8 mouse cellular contexts compared by ENCODE assay signal in the genomic region with DNA sequence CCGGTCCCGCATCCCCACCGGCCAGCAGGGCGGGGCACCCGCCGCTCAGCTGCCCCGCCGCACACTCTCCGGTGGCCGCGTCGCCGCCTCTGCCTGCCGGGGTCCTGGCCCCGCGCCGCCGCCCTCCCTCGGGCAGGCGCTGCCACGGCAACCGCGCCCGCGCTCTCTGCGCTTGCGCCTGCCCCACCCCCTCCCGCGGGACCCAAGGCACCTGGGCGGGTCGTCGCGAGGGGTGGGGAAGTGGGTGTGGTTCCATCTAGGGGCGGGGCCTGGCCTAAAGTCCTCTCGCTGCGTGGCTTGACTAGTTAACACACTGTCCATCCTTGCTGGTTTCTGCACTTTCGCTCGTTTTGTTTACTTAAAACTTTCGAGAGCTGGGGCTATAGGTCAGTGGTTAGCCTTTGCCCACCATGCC. TPM values are rescaled to one million over a fixed set of nuclear protein-coding genes. Genes with fewer than 3 reads are reported as not detected.
DNase-seq lines count a peak whose midpoint lies in the region; ATAC-seq and TF ChIP-seq lines count a peak whose summit lies in the region.

Stx2 (minus strand) TSS at position 163 of the 415 bp plus-strand sequence.

- peaks cover 48% of the 10 kb centered on the region for H3K79me2 ChIP-seq in macrophage (ENCODE audit: inconsistent target)

- H3K4me3 ChIP-seq in cortical plate, adult 2 months (ENCODE audit: insufficient read depth, low read length): peak within 1 kb of the TSS; percentile 86
- H3K4me3 ChIP-seq in hindbrain, postnatal 0 days (ENCODE audit: low read length): peak within 1 kb of the TSS; percentile 71
- peak within 1 kb of the TSS; percentile 63 for H3K4me3 ChIP-seq in left cerebral cortex, adult 2 months
- H3K4me3 ChIP-seq in macrophage (ENCODE audit: inconsistent target): peak within 1 kb of the TSS; percentile 97

- intact Hi-C loops in left cerebral cortex, adult 2 months (cut with DNase I): no loop called here

- H3K27me3 ChIP-seq in hindbrain, postnatal 0 days (ENCODE audit: insufficient read depth, low read length): no peaks in the 10 kb centered on the region

- no peaks in the 10 kb centered on the region for H3K36me3 ChIP-seq in hindbrain, postnatal 0 days (ENCODE audit: insufficient read depth, low read length)
- peaks cover 6% of the 10 kb centered on the region; the same call in 1 of the 2 replicates for H3K36me3 ChIP-seq in macrophage (ENCODE audit: inconsistent target)

- ATAC-seq in hindbrain, postnatal 0 days: peak; percentile 92

- WGBS in hindbrain, postnatal 0 days: under 1% methylated on average over 24 of the region's 39 CpGs
- under 1% methylated on average over 39 of the region's 39 CpGs for WGBS in macrophage (ENCODE audit: missing documents)

- peak; percentile 93 for DNase-seq in adipocyte (ENCODE audit: low spot score)
- peak; percentile 90 for DNase-seq in gastrocnemius, adult 8-10 months (ENCODE audit: low spot score in 2 of 2)
- peak; percentile 93 for DNase-seq in hindbrain, postnatal 0 days (ENCODE audit: low spot score)
- peak; percentile 94 for DNase-seq in left cerebral cortex, adult 2 months (ENCODE audit: extremely low spot score in 1 of 2, low spot score in 2 of 2)
- peak; percentile 81 for DNase-seq in retina, postnatal 7 days (ENCODE audit: low read depth, low spot score)
- DNase-seq in urinary bladder, adult 18-20 months (ENCODE audit: low spot score in 2 of 2): peak; percentile 81 to 90

- peak; percentile 43; the same call in 1 of the 2 replicates for TF ChIP-seq POLR2A in cortical plate, adult 2 months (IDR thresholded peaks at IDR 0.05; ENCODE audit: extremely low read depth, insufficient read depth, low read length)

- no peak within 1 kb of the TSS for H3K27ac ChIP-seq in cortical plate, adult 2 months (ENCODE audit: insufficient read depth, low read length)
- peak within 1 kb of the TSS; percentile 60 for H3K27ac ChIP-seq in hindbrain, postnatal 0 days
- peak within 1 kb of the TSS; percentile 83 for H3K27ac ChIP-seq in left cerebral cortex, adult 2 months
- H3K27ac ChIP-seq in macrophage: peak within 1 kb of the TSS; percentile 73

- H3K4me1 ChIP-seq in cortical plate, adult 2 months (ENCODE audit: control insufficient read depth, insufficient read depth, low read length): peaks cover 6% of the 10 kb centered on the region; the same call in 1 of the 2 replicates
- peaks cover 14% of the 10 kb centered on the region for H3K4me1 ChIP-seq in hindbrain, postnatal 0 days (ENCODE audit: insufficient read depth, low read length)

- no peaks in the 10 kb centered on the region for H3K9me3 ChIP-seq in hindbrain, postnatal 0 days (ENCODE audit: low read length)

- peak within 1 kb of the TSS; percentile 72 for H3K9ac ChIP-seq in hindbrain, postnatal 0 days (replicated peaks; ENCODE audit: low read length)

- H3K4me2 ChIP-seq in hindbrain, postnatal 0 days (ENCODE audit: low read depth, low read length): peak within 1 kb of the TSS; percentile 90

- TF ChIP-seq CTCF in cortical plate, adult 2 months (IDR thresholded peaks at IDR 0.05; ENCODE audit: extremely low read depth, insufficient read depth, low read length): no peak
- TF ChIP-seq CTCF in hindbrain, postnatal 0 days (IDR thresholded peaks at IDR 0.05; ENCODE audit: low read depth): no peak
- TF ChIP-seq CTCF in left cerebral cortex, adult 2 months (IDR thresholded peaks at IDR 0.05): no peak

RNA-seq across cellular contexts. Expression of gene Stx2, which starts in this region (rescaled TPM):
- polyA plus RNA-seq in cortical plate, adult 2 months (2012; rRNA removed): 44.0 and 50.3 TPM in 2 replicates
- 1 to 10 TPM; 3.0 to 6.3 (median 5.8) TPM for total RNA-seq in gastrocnemius, adult 8-10 months (2022)
- total RNA-seq in hindbrain, postnatal 0 days (2014; rRNA removed): 14.1 and 16.3 TPM in 2 replicates
- 11.9 and 15.0 TPM in 2 replicates for polyA plus RNA-seq in hindbrain, postnatal 0 days (2015; fragmentation: Nextera tagmentation; extraction: Ambion mirVana)
- total RNA-seq in left cerebral cortex, adult 2 months (2021): 10 to 100 TPM; 17.8 to 21.8 TPM
- total RNA-seq in macrophage (2018; cell fraction: chromatin; rRNA removed): 100 to 1,000 TPM in 14 of 26 experiments, 10 to 100 TPM in 12; 11.6 to 284 (median 101) TPM
- total RNA-seq in macrophage (2018; cell fraction: cytosol; rRNA removed): 10 to 100 TPM; 25.0 to 73.9 (median 47.2) TPM
- 100 to 1,000 TPM in 4 of 26 experiments, 10 to 100 TPM in 22; 19.4 to 149 (median 75.9) TPM for total RNA-seq in macrophage (2018; cell fraction: nucleus; rRNA removed)
- polyA plus RNA-seq in macrophage (2018): 27.3 to 62.9 TPM (median 37.2 TPM) in 3 replicates
